Mouse (Mus musculus) erythroblast, embryonic 14.5 days (primary cell): ENCODE results near the gene Eif2b2.

ENCODE experiments used
- GATA1 ChIP-seq: IDR thresholded peaks from 2 replicates; pipeline ENCODE4 v1.6.1; 2012; ENCODE audit warnings: low read length, inconsistent platforms, mixed read lengths
- TAL1 ChIP-seq: IDR thresholded peaks from 3 replicates; pipeline ENCODE4 v1.6.1; 2012; ENCODE audit warnings: low read length, inconsistent platforms, mixed read lengths

DNA sequence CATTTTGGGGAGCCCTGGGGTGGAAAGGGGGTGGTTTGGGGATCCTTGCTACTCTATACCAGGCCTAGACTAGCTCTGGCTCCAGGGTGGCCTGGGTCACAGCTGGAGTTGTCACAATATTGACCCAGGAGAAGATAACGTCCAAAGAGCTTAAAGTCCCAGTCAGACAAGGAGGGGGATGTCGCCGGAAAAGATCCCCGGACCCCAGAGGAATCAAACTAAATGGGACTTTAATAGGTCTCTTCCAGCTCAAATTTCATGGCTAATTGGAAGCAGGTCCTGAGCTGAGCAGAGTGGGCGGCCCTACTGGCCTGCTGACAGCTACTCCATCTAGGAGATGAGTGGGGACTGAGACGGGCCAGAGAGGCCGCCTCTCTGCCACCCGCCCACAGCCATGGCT is 21.3 kb upstream of the Eif2b2 start:
- TF ChIP-seq TAL1 (no peak), GATA1 (no peak)
